Mouse (Mus musculus) olfactory bulb, adult 2 months (tissue): ENCODE results near the gene Sap25.

Experiments used
- CTCF ChIP-seq: fragments of 200-500 bp; IDR thresholded peaks from 2 replicates; pipeline ENCODE4 v1.5.1; 2012; ENCODE audit warnings: low read depth, mild to moderate bottlenecking, low read length, moderate library complexity; ENCODE audit not compliant: insufficient read depth
- POLR2A ChIP-seq: fragments of 200-500 bp; IDR thresholded peaks from 2 replicates; pipeline ENCODE4 v1.6.1; 2012; ENCODE audit warnings: mild to moderate bottlenecking, low read depth, low read length, moderate library complexity; ENCODE audit not compliant: insufficient read depth

- TF ChIP-seq POLR2A (no peak), CTCF (no peak)
These were observed 38.6 kb downstream of the Sap25 start for GRCm38 (mm10) chr5:137679726-137680125.
